Mouse (Mus musculus) testis, adult 2 months (tissue): ENCODE results near the gene Mid1. TPM values are rescaled to one million over a fixed set of nuclear protein-coding genes. Genes with fewer than 3 reads are reported as not detected.

Source experiments
- H3K27ac ChIP-seq: fragments of 200-500 bp; 2 replicates; pipeline ENCODE4 v1.5.1; 2012; ENCODE audit warnings: low read depth, low read length; ENCODE audit not compliant: control insufficient read depth, insufficient read depth
- H3K27me3 ChIP-seq: fragments of 200-500 bp; 2 replicates; pipeline ENCODE4 v1.6.1; 2012; ENCODE audit warnings: mild to moderate bottlenecking, low read length, moderate library complexity; ENCODE audit not compliant: control insufficient read depth, insufficient read depth
- H3K36me3 ChIP-seq: fragments of 200-500 bp; 2 replicates; pipeline ENCODE4 v1.6.1; 2012; ENCODE audit warnings: mild to moderate bottlenecking, low read length; ENCODE audit not compliant: control insufficient read depth, insufficient read depth
- H3K4me1 ChIP-seq: fragments of 200-500 bp; 2 replicates; pipeline ENCODE4 v1.6.1; 2012; ENCODE audit warnings: low read length; ENCODE audit not compliant: control insufficient read depth, insufficient read depth
- H3K4me3 ChIP-seq: fragments of 200-500 bp; 2 replicates; pipeline ENCODE4 v1.5.1; 2012; ENCODE audit warnings: low read depth, mild to moderate bottlenecking, low read length, moderate library complexity, mixed read lengths; ENCODE audit not compliant: control insufficient read depth
- CTCF ChIP-seq: fragments of 200-500 bp; IDR thresholded peaks from 2 replicates; pipeline ENCODE4 v1.5.1; 2012; ENCODE audit warnings: low read depth, mild to moderate bottlenecking, inconsistent platforms, low read length, moderate library complexity; ENCODE audit not compliant: control insufficient read depth, insufficient read depth, insufficient replicate concordance
- POLR2A ChIP-seq: fragments of 200-500 bp; IDR thresholded peaks from 2 replicates; pipeline ENCODE4 v1.6.1; 2012; ENCODE audit warnings: low read depth, mild to moderate bottlenecking, inconsistent platforms, low read length, moderate library complexity; ENCODE audit not compliant: control insufficient read depth
- polyA plus RNA-seq: library from polyadenylated mRNA; depleted of rRNA; stranded (reverse); fragments of >200 nt; gene quantifications from 2 replicates; pipeline ENCODE4 v1.2.3, GENCODE M21; 2012

The Mid1 gene
- polyA plus RNA-seq, 1 experiment: 0.65 TPM

- Histone ChIP-seq H3K36me3 (no peaks in the 10 kb centered on the region), H3K27ac (no peak overlapping the region), H3K4me1 (no peaks in the 10 kb centered on the region), H3K27me3 (no peaks in the 10 kb centered on the region), H3K4me3 (no peak overlapping the region)
- TF ChIP-seq CTCF (no peak), POLR2A (no peak)
Measured at GRCm38 (mm10) chrX:169906054-169906508, 221.1 kb downstream of the Mid1 start.

- TF ChIP-seq POLR2A (no peak), CTCF (no peak)
- no peaks in the 10 kb centered on the region for H3K27me3 ChIP-seq
- H3K27ac ChIP-seq: no peak overlapping the region
- no peaks in the 10 kb centered on the region for H3K36me3 ChIP-seq
- H3K4me3 ChIP-seq: no peak overlapping the region
- H3K4me1 ChIP-seq: no peaks in the 10 kb centered on the region
Measured at GRCm38 (mm10) chrX:169909898-169910297, 224.9 kb downstream of the Mid1 start.

- Histone ChIP-seq H3K27ac (no peak overlapping the region), H3K36me3 (no peaks in the 10 kb centered on the region), H3K4me1 (no peaks in the 10 kb centered on the region), H3K27me3 (no peaks in the 10 kb centered on the region), H3K4me3 (no peak overlapping the region)
- TF ChIP-seq POLR2A: no peak
- no peak for TF ChIP-seq CTCF
Measured at GRCm38 (mm10) chrX:169915738-169916137, 230.7 kb downstream of the Mid1 start.

GRCm38 (mm10) chrX:169922541-169922940 lies 237.5 kb downstream of the Mid1 start:
- no peaks in the 10 kb centered on the region for H3K36me3 ChIP-seq
- no peak for TF ChIP-seq POLR2A
- no peak for TF ChIP-seq CTCF
- H3K4me3 ChIP-seq: no peak overlapping the region
- H3K4me1 ChIP-seq: no peaks in the 10 kb centered on the region; the same call in none of the 2 replicates
- H3K27ac ChIP-seq: no peak overlapping the region
- H3K27me3 ChIP-seq: no peaks in the 10 kb centered on the region

- H3K4me1 ChIP-seq: no peaks in the 10 kb centered on the region; the same call in none of the 2 replicates
- TF ChIP-seq CTCF: no peak
- TF ChIP-seq POLR2A: no peak
- H3K27ac ChIP-seq: no peak overlapping the region
- H3K36me3 ChIP-seq: no peaks in the 10 kb centered on the region
- no peaks in the 10 kb centered on the region for H3K27me3 ChIP-seq
- no peak overlapping the region for H3K4me3 ChIP-seq
Measured at GRCm38 (mm10) chrX:169923417-169923816, 238.4 kb downstream of the Mid1 start.

GRCm38 (mm10) chrX:169925600-169925999 lies 240.6 kb downstream of the Mid1 start:
- H3K4me3 ChIP-seq: no peak overlapping the region
- H3K27ac ChIP-seq: no peak overlapping the region
- TF ChIP-seq CTCF: no peak
- TF ChIP-seq POLR2A: no peak
- no peaks in the 10 kb centered on the region; the same call in none of the 2 replicates for H3K4me1 ChIP-seq
- no peaks in the 10 kb centered on the region for H3K27me3 ChIP-seq
- H3K36me3 ChIP-seq: no peaks in the 10 kb centered on the region

- no peaks in the 10 kb centered on the region for H3K36me3 ChIP-seq
- H3K27ac ChIP-seq: 0 out of 2 replicates have a peak overlapping the region, but pooled peaks have one; percentile 13
- H3K4me3 ChIP-seq: peak overlapping the region; percentile 60
- TF ChIP-seq POLR2A (no peak), CTCF (no peak)
- H3K27me3 ChIP-seq: no peaks in the 10 kb centered on the region
- H3K4me1 ChIP-seq: no peaks in the 10 kb centered on the region; the same call in none of the 2 replicates
Measured at GRCm38 (mm10) chrX:169927110-169927817, 242.3 kb downstream of the Mid1 start.

- no peaks in the 10 kb centered on the region for H3K36me3 ChIP-seq
- H3K27me3 ChIP-seq: no peaks in the 10 kb centered on the region
- no peaks in the 10 kb centered on the region; the same call in none of the 2 replicates for H3K4me1 ChIP-seq
- H3K4me3 ChIP-seq: no peak overlapping the region
- TF ChIP-seq CTCF: no peak
- no peak for TF ChIP-seq POLR2A
- H3K27ac ChIP-seq: no peak overlapping the region
Measured at GRCm38 (mm10) chrX:169930868-169931267, 245.9 kb downstream of the Mid1 start.
